In the genomic region with DNA sequence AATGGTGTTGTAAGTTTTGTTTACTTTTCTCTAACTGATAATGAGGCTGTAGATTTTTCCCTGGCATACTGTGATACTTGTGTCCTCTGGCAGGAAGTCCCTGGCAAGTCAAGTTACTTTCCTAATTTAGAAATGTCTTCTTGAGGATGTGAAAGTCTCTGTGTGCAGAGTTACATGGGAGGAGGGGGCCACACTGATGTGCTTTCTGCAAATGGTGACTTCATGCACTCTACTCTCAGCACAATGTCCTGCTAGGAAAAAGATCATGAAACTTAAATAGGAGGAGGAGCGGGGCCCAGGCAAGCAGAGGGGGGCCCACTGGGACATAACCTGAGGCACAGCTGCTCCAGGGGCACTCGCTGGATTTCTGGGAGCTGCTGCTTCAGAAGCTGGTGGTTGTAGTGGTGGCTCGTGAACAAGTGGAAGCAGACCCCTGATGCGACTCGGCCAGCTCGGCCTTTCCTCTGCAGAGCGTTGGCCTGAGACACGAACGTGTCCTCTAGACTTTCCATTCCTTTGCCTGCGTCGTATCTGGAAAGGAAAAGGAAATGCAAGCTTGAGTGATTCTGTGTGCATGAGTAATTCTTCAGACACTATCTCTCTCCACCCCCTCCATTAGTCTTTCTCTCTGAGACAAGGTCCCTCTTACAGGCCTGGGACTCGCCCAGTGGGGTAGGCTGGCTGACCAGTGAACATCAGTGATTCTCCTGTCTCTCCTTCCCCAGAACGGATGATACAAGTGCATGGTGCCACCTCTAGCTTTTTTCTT, we compare ENCODE assay signal across 10 mouse cellular contexts. TPM values are rescaled to one million over a fixed set of nuclear protein-coding genes. Genes with fewer than 3 reads are reported as not detected.
A peak's percentile ranks its signal among the peaks of the same experiment; 100 is the strongest.
DNase-seq lines count a peak whose midpoint lies in the region; ATAC-seq and TF ChIP-seq lines count a peak whose summit lies in the region.
"Had no signal": no experiment of that assay in that cellular context is flagged by ENCODE, and none has a peak within 500 bp of the region (broad histone marks: within the 10 kb centered on the region; RNA-seq: fewer than 3 reads in every experiment).

No protein-coding gene starts in this region.

- no peaks in the 10 kb centered on the region for H3K27me3 ChIP-seq in midbrain, embryonic 11.5 days (ENCODE audit: control insufficient read depth, insufficient read depth, low read length)
- H3K27me3 ChIP-seq in midbrain, embryonic 16.5 days (ENCODE audit: control insufficient read depth, insufficient read depth, low read depth, low read length): no peaks in the 10 kb centered on the region
- H3K27me3 ChIP-seq in liver, embryonic 16.5 days (ENCODE audit: control insufficient read depth, insufficient read depth, low read depth, low read length): no peaks in the 10 kb centered on the region
- no peaks in the 10 kb centered on the region for H3K27me3 ChIP-seq in stomach, postnatal 0 days (ENCODE audit: control insufficient read depth, insufficient read depth, low read length)
- H3K27me3 ChIP-seq: midbrain, embryonic 12.5 days had no signal

- H3K4me1 ChIP-seq in midbrain, embryonic 11.5 days (ENCODE audit: control insufficient read depth, insufficient read depth, low read length): no peaks in the 10 kb centered on the region
- H3K4me1 ChIP-seq in midbrain, embryonic 16.5 days (ENCODE audit: control insufficient read depth, insufficient read depth, low read length): no peaks in the 10 kb centered on the region
- no peaks in the 10 kb centered on the region for H3K4me1 ChIP-seq in liver, embryonic 16.5 days (ENCODE audit: control insufficient read depth, low read depth, low read length)
- H3K4me1 ChIP-seq in stomach, postnatal 0 days (replicated peaks; ENCODE audit: control insufficient read depth, insufficient read depth): no peaks in the 10 kb centered on the region
- H3K4me1 ChIP-seq: midbrain, embryonic 12.5 days had no signal

- H3K4me3 ChIP-seq in midbrain, embryonic 11.5 days (ENCODE audit: low read depth, low read length): no peak overlapping the region
- H3K4me3 ChIP-seq in midbrain, embryonic 16.5 days (ENCODE audit: low read depth, low read length): no peak overlapping the region
- no peak overlapping the region for H3K4me3 ChIP-seq in liver, embryonic 16.5 days (ENCODE audit: low read depth, low read length)
- H3K4me3 ChIP-seq in stomach, postnatal 0 days (ENCODE audit: low read depth, low read length): no peak overlapping the region
- H3K4me3 ChIP-seq: midbrain, embryonic 12.5 days had no signal

- TF ChIP-seq CTCF in stomach, postnatal 0 days (IDR thresholded peaks at IDR 0.05; ENCODE audit: low read depth): no peak

- no peaks in the 10 kb centered on the region for H3K9me3 ChIP-seq in midbrain, embryonic 11.5 days (ENCODE audit: control insufficient read depth, low read length)
- H3K9me3 ChIP-seq in midbrain, embryonic 16.5 days (replicated peaks; ENCODE audit: control insufficient read depth, low read length, poor library complexity, severe bottlenecking): no peaks in the 10 kb centered on the region
- H3K9me3 ChIP-seq in liver, embryonic 16.5 days (replicated peaks; ENCODE audit: control insufficient read depth, low read length): no peaks in the 10 kb centered on the region; the same call in 1 of the 2 replicates
- H3K9me3 ChIP-seq in stomach, postnatal 0 days (ENCODE audit: control insufficient read depth, low read length): no peaks in the 10 kb centered on the region
- H3K9me3 ChIP-seq: midbrain, embryonic 12.5 days had no signal

- H3K27ac ChIP-seq in midbrain, embryonic 11.5 days (ENCODE audit: low read depth, low read length): no peak overlapping the region
- H3K27ac ChIP-seq in midbrain, embryonic 16.5 days (ENCODE audit: low read length): no peak overlapping the region
- H3K27ac ChIP-seq in liver, embryonic 16.5 days (ENCODE audit: low read length): peak overlapping the region; percentile 62
- peak overlapping the region; percentile 70 for H3K27ac ChIP-seq in stomach, postnatal 0 days (replicated peaks)
- H3K27ac ChIP-seq: midbrain, embryonic 12.5 days had no signal

- H3K9ac ChIP-seq in midbrain, embryonic 11.5 days (ENCODE audit: low read length): no peak overlapping the region
- no peak overlapping the region for H3K9ac ChIP-seq in midbrain, embryonic 16.5 days (ENCODE audit: low read depth, low read length)
- H3K9ac ChIP-seq in liver, embryonic 16.5 days (ENCODE audit: low read depth, low read length): no peak overlapping the region
- no peak overlapping the region for H3K9ac ChIP-seq in stomach, postnatal 0 days (ENCODE audit: low read length)
- H3K9ac ChIP-seq: midbrain, embryonic 12.5 days had no signal

- 81% methylated on average over 13 of the region's 13 CpGs for WGBS in midbrain, embryonic 11.5 days
- WGBS in midbrain, embryonic 16.5 days: 85% methylated on average over 13 of the region's 13 CpGs
- 74% methylated on average over 13 of the region's 13 CpGs for WGBS in liver, embryonic 16.5 days (ENCODE audit: insufficient replicate concordance)
- 77% methylated on average over 13 of the region's 13 CpGs for WGBS in stomach, postnatal 0 days

- no peak for ATAC-seq in midbrain, embryonic 11.5 days (ENCODE audit: low FRiP score)
- no peak for ATAC-seq in midbrain, embryonic 16.5 days
- ATAC-seq in liver, embryonic 16.5 days (ENCODE audit: low read depth): peak; percentile 56; the same call in 1 of the 2 replicates
- no peak for ATAC-seq in stomach, postnatal 0 days (ENCODE audit: low FRiP score, low TSS enrichment)

- peak; percentile 43 to 75 for DNase-seq in adrenal gland, adult (ENCODE audit: inconsistent age in 2 of 2, low spot score in 1 of 2)
- DNase-seq in adrenal gland, adult 18-20 months (ENCODE audit: low spot score in 2 of 2): no peak
- peak; percentile 73 for DNase-seq in midbrain, embryonic 11.5 days (ENCODE audit: low spot score, missing footprints)
- no peak for DNase-seq in stomach, postnatal 0 days (ENCODE audit: low spot score)
- no peak for DNase-seq in neural tube, embryonic 10.5 days (ENCODE audit: extremely low spot score, low spot score)
- DNase-seq in cerebellum, postnatal 25 days: no peak
- DNase-seq: layer of hippocampus, postnatal 36 days had no signal

- H3K4me2 ChIP-seq in midbrain, embryonic 11.5 days: no peak overlapping the region
- no peak overlapping the region for H3K4me2 ChIP-seq in midbrain, embryonic 16.5 days (ENCODE audit: low read length)
- H3K4me2 ChIP-seq in liver, embryonic 16.5 days (ENCODE audit: low read depth, low read length): no peak overlapping the region
- H3K4me2 ChIP-seq in stomach, postnatal 0 days (replicated peaks; ENCODE audit: low read depth): no peak overlapping the region
- H3K4me2 ChIP-seq: midbrain, embryonic 12.5 days had no signal

- H3K36me3 ChIP-seq in midbrain, embryonic 11.5 days (ENCODE audit: control insufficient read depth, insufficient read depth, low read length): peaks cover 34% of the 10 kb centered on the region
- H3K36me3 ChIP-seq in midbrain, embryonic 16.5 days (ENCODE audit: control insufficient read depth, insufficient read depth, low read length): peaks cover 72% of the 10 kb centered on the region
- H3K36me3 ChIP-seq in liver, embryonic 16.5 days (ENCODE audit: control insufficient read depth, insufficient read depth): peaks cover 29% of the 10 kb centered on the region
- peaks cover 4% of the 10 kb centered on the region for H3K36me3 ChIP-seq in stomach, postnatal 0 days (ENCODE audit: control insufficient read depth, insufficient read depth, low read length)

- no peak for TF ChIP-seq EP300 in stomach, postnatal 0 days (optimal IDR thresholded peaks at IDR 0.05)

RNA-seq across cellular contexts. Expression of a gene that starts 28.7 kb away (rescaled TPM):
- 1 to 10 TPM; 6.5 to 7.0 TPM for total RNA-seq in adrenal gland, adult 18-20 months (2021)
- 42.1 and 42.2 TPM in 2 replicates for polyA plus RNA-seq in midbrain, embryonic 11.5 days (2014; fragmentation: Nextera tagmentation; extraction: Ambion mirVana)
- 17.2 and 18.2 TPM in 2 replicates for polyA plus RNA-seq in midbrain, embryonic 16.5 days (2015; fragmentation: Nextera tagmentation; extraction: Ambion mirVana)
- 21.3 and 25.3 TPM in 2 replicates for polyA plus RNA-seq in liver, embryonic 16.5 days (2015; fragmentation: Nextera tagmentation; extraction: Ambion mirVana)
- 15.2 and 17.8 TPM in 2 replicates for polyA plus RNA-seq in stomach, postnatal 0 days (2015; fragmentation: Nextera tagmentation; extraction: Ambion mirVana)

RNA-seq across cellular contexts. Expression of a gene that starts 37.1 kb away (rescaled TPM):
- total RNA-seq in adrenal gland, adult 18-20 months (2021): 10 to 100 TPM; 16.8 to 22.0 TPM
- 36.2 and 44.6 TPM in 2 replicates for polyA plus RNA-seq in midbrain, embryonic 11.5 days (2014; fragmentation: Nextera tagmentation; extraction: Ambion mirVana)
- polyA plus RNA-seq in midbrain, embryonic 16.5 days (2015; fragmentation: Nextera tagmentation; extraction: Ambion mirVana): 48.7 and 48.8 TPM in 2 replicates
- 6.4 and 7.9 TPM in 2 replicates for polyA plus RNA-seq in liver, embryonic 16.5 days (2015; fragmentation: Nextera tagmentation; extraction: Ambion mirVana)
- 9.4 and 10.3 TPM in 2 replicates for polyA plus RNA-seq in stomach, postnatal 0 days (2015; fragmentation: Nextera tagmentation; extraction: Ambion mirVana)

RNA-seq across cellular contexts. Expression of a gene that starts 37.3 kb away (rescaled TPM):
- total RNA-seq in adrenal gland, adult 18-20 months (2021): 10 to 100 TPM in 1 of 2 experiments, 1 to 10 TPM in 1; 9.3 to 11.0 TPM
- 21.3 and 24.5 TPM in 2 replicates for polyA plus RNA-seq in midbrain, embryonic 11.5 days (2014; fragmentation: Nextera tagmentation; extraction: Ambion mirVana)
- 57.0 and 59.4 TPM in 2 replicates for polyA plus RNA-seq in midbrain, embryonic 16.5 days (2015; fragmentation: Nextera tagmentation; extraction: Ambion mirVana)
- 3.8 and 4.8 TPM in 2 replicates for polyA plus RNA-seq in liver, embryonic 16.5 days (2015; fragmentation: Nextera tagmentation; extraction: Ambion mirVana)
- polyA plus RNA-seq in stomach, postnatal 0 days (2015; fragmentation: Nextera tagmentation; extraction: Ambion mirVana): 3.9 TPM in 2 replicates

RNA-seq across cellular contexts. Expression of a gene that starts 45.7 kb away (rescaled TPM):
- not detected for total RNA-seq in adrenal gland, adult 18-20 months (2021)
- polyA plus RNA-seq in midbrain, embryonic 11.5 days (2014; fragmentation: Nextera tagmentation; extraction: Ambion mirVana): 0.08 TPM in 1 of 2 replicates, not detected in the other
- polyA plus RNA-seq in midbrain, embryonic 16.5 days (2015; fragmentation: Nextera tagmentation; extraction: Ambion mirVana): 0.11 and 0.30 TPM in 2 replicates
- not detected in 2 replicates for polyA plus RNA-seq in liver, embryonic 16.5 days (2015; fragmentation: Nextera tagmentation; extraction: Ambion mirVana)
- 0.05 TPM in 2 replicates for polyA plus RNA-seq in stomach, postnatal 0 days (2015; fragmentation: Nextera tagmentation; extraction: Ambion mirVana)

RNA-seq across cellular contexts. Expression of a gene that starts 45.8 kb away (rescaled TPM):
- 100 to 1,000 TPM; 124 to 133 TPM for total RNA-seq in adrenal gland, adult 18-20 months (2021)
- polyA plus RNA-seq in midbrain, embryonic 11.5 days (2014; fragmentation: Nextera tagmentation; extraction: Ambion mirVana): 835 and 887 TPM in 2 replicates
- 395 and 441 TPM in 2 replicates for polyA plus RNA-seq in midbrain, embryonic 16.5 days (2015; fragmentation: Nextera tagmentation; extraction: Ambion mirVana)
- polyA plus RNA-seq in liver, embryonic 16.5 days (2015; fragmentation: Nextera tagmentation; extraction: Ambion mirVana): 178 and 195 TPM in 2 replicates
- 208 and 212 TPM in 2 replicates for polyA plus RNA-seq in stomach, postnatal 0 days (2015; fragmentation: Nextera tagmentation; extraction: Ambion mirVana)

Comparison
In these comparisons a context has a peak if more than half of its experiments do, and no peak if none do; other contexts are left out.
1. DNase-seq: peak in adrenal gland, adult (2 of 2) and midbrain, embryonic 11.5 days (single experiment); none in adrenal gland, adult 18-20 months (0 of 2), stomach, postnatal 0 days (single experiment), neural tube, embryonic 10.5 days (single experiment) and cerebellum, postnatal 25 days (0 of 2).
2. H3K27ac ChIP-seq: peak in liver, embryonic 16.5 days (single experiment) and stomach, postnatal 0 days (single experiment); none in midbrain, embryonic 11.5 days (single experiment) and midbrain, embryonic 16.5 days (single experiment).